Mouse (Mus musculus): ENCODE measurements around the gene Slc38a3. TPM values are rescaled to one million over a fixed set of nuclear protein-coding genes. Genes with fewer than 3 reads are reported as not detected.

Gene Slc38a3
- 0.39 and 8.5 TPM in 2 replicates for total RNA-seq (2021)
- long read RNA-seq, transcript Slc38a3-209 (16 exons, 2,463 nt): major isoform, 29 of 113 reads
- long read RNA-seq, transcript Slc38a3-202 (15 exons, 3,151 nt): minor isoform, 6 of 113 reads
- long read RNA-seq, partial matches to known transcripts: 44 of 113 reads
- long read RNA-seq, other reads (novel, unspliced or antisense): 30 of 113 reads

DNA sequence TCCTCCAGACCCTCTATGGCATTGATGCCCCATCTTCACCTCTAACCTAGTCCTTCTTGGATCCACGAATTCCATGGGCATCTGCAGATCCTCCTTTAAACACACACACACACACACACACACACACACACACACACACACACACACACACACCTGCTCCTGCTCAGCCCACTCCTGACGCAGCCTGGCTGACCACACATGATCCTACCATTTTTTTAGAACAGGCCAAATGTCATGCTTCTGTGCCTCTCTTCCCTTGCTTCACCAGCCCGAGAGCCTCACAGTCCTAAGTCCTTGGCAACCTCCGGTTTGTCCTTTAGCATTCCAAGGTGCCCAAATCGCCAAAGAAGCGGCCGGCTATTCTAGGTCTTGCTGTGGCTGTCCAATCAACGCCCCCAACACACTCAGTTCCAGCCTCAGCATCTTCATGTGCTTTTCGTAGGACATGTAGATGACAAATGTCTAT is at the start of gene Slc38a3:
TSS of gene Slc38a3 (minus strand) at position 51 of the 466 bp plus-strand sequence.
- no peak for DNase-seq

DNA sequence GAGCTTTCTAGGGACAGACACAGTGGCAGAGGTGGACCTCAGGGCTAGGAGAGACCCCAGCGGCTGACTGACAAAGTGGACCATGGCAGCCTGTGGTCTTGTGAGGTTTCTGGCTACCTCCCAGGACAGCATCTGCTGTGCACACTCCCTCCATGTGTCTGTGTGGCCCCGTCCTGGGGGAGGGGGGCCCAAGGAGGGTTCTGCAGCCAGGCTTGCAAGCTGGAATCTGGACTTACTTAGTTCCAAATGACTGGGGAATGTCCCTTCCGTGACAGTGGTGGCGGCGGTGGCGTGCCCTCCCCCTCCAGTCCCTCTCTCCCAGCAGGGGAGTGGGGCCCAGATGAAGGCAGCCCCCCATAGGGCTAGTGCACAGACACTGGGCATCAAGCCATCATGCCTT is 47.6 kb upstream of the Slc38a3 start:
- DNase-seq: no peak

DNA sequence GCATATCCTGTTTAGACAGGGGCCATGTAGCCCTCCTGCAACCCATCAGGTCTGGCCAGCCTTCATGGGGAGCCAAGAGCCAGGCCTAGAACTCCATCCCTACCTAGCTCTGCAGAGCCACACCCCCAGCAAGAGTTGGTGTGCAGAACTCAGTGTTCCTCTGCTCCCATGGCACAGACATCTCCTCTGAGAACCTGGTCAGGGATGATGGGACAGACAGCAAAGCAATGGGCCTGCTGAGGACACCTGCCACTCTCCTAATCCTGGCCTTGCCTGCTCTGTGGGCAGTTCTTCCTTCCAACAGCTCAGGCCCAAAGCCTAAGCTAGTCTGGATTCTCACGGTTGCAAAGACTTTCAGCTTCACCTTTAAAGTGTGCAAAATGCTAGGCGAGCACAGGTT is 46.3 kb upstream of the Slc38a3 start:
- DNase-seq: no peak

DNA sequence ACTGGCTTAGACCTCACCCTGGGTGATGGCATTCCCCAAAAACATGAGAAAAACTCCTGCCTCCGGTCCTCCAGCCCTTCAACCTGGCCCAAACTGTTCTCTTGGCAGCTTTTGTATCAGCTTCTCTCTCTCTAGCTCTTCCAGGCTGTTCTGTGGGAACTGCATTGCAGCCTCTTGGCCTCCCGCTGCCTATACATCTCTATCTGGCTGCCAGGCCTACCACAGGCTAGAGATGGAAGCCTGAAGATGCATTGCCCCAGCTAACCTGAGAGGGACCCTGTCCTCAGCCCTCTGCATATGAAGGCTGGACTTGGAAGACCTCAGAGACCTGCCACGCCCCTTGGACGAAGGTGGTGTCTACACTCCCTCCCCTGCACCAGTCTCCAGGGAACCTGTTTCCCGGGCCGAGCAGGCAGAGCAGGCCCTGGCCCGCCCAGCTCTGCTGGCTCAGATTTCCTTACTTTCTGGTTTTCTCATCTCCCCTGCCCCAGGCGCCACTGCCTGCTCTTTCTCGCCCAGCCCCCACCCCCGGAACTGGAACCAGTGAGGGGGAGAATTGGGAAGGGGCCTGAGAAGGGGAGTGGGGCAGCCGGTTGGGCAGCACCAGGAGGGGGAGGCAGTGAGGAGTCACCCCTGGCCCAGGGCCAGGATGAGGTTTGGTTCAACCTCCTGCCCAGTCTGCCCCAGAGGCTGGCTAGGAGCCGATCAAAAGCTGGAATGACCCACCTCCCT is 45.1 kb upstream of the Slc38a3 start:
- DNase-seq: peak; percentile 53

DNA sequence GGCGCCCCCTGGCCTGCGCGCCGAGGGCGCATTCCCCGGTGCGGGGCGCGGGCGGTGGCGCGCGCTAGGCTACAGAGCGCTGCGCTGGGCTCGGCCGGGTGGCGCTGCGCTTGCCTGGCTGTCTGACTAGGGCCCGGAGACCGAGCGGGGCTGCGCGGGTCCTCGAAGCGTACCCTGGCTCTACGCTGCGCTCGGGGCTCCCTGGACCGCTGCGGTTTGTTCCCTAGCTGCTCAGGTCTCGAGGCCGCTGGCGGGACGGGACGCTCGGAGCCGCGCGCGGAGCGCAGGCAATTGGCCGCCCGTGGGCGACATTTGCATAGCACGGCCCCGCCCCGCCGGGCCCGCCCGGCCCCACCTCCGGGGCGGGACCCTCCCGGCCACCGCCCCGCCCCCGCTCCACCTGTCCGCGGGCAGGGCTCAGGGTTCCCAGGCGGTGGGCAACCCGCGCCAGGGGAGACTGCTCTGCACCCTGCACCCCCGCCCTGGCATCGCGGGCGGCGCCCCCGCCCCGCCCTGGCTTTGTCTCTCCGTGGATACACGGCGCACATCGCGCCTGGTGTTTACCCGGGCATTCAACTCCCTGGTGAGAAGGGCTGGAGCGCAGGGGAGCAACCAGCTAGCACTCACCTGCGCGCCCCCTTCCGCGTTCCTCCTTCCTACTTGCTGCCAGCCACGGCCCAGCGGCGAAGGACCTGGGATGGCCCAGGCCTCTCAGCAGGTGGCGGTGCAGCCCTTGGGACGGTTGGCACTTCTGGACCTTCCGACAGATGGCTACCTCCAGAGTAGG is 40.6 kb upstream of the Slc38a3 start, which contains the start of gene Sema3f:
TSS of gene Sema3f (minus strand) at position 779 of the 787 bp plus-strand sequence.
- peak; percentile 86 for DNase-seq

DNA sequence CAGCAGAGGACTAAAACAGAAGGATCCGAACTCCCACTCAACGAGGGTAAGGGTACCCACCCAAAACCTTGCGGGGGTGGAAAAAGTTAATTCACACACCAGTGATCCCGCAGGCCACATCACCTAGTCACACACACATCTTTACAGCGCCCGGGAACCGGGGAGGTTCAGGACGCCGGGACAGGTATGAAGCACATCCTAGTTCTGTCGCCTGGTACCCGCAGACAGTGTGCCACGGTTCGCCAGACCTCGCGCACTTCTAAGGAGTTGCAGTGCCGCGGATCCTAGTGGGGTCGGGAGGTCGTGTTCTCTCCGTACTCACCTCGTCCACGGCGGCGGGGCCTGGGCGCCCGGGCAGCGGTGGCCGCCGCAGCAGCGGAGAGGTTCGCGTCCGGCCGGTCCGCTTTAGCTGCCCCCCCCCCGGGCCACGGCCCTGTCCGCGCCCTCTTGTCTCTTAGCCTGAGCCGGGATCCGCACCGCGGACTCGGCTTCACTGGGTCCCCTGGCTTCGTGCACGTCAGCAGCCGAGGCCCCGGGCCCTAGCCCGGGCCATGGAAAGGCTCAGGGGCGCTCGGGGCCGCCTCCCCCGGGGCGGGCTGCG is 39.9 kb upstream of the Slc38a3 start:
- DNase-seq: no peak

DNA sequence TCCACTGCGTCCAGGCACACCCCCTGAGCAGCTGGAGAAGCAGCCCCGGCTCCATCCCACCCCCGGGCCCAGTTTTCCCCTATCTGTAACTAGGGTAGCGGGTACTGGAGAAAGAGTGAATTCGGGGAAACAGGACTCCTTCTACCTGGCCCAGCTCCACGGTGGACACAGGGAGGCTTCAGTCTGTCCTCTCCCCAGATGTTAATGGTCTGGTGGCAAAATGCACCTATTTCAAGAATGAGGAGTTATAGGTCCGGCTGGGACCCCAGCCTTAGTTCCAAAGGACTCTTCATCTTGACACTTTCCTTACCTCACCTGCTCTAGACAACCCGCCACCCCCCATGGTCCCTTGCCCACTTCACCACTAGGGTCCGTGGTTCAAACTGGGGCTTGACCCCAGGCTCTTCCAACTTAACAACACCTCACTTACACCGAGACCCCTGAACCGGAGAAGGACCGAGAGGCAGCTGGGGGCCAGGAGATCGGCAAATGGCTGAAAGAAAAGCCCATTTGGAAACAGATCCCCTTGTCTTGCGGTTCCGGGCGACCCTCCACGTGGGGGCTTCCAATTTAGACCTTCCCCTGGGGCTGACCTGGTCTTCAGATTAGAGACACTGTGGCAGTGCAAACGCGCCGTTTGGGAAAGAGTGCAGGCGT is 39.2 kb upstream of the Slc38a3 start:
- DNase-seq: no peak

DNA sequence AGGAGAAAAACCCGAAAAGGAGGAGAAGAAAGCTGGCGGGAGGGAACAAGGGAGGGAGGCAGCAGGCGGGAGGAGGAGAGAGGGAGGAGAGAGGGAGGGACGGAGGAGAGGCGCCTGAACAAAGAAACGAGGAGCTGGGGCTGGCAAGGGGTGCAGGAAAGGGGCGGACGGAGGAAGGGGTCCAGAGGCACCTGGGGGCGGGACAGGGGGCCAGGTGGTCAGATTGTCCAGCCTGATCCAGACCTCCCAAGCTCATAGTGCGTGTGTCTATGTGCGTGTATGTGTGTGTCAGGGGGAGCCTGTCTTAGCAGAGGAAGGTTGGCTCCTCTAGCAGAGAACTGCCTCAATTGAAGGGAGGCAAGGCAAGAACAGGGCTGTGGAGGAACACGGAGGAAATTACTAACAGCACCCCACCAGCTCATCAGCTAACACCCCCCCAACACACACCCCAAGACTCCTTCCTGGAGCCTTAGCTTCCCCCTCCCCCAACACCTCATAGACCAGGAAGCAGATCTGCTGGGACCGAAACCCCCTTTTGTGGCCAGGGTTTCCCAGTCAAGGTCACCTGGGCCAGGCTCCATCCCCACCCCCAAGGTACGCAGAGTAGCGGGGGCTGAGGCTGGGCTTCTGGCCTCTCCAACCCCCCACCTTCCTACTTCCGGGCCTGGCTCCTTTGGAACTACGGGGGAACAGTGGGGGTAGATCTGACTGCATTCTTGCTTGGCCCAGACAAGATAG is 38.5 kb upstream of the Slc38a3 start:
- no peak for DNase-seq

DNA sequence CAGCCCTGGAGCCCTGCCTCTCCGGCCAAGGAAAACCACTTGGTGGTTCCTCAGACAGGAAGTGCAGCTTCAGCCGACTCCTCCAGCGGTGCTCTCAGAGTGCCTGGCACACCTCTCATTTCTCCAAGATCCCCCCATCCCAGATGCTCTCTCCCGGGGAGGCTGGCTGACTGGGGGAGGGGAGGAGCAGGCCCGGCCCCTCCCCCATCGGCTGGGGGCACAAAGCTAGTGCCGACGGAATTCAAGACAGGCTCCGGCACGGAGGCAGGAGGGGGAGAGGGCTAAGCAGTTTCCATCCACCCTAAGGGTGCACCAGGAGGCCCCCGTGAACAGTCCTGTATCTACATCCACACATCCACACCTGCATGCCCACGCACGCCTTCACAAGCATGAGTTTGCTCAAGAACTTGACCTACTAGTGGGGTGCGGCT is 37.5 kb upstream of the Slc38a3 start:
- no peak for DNase-seq

DNA sequence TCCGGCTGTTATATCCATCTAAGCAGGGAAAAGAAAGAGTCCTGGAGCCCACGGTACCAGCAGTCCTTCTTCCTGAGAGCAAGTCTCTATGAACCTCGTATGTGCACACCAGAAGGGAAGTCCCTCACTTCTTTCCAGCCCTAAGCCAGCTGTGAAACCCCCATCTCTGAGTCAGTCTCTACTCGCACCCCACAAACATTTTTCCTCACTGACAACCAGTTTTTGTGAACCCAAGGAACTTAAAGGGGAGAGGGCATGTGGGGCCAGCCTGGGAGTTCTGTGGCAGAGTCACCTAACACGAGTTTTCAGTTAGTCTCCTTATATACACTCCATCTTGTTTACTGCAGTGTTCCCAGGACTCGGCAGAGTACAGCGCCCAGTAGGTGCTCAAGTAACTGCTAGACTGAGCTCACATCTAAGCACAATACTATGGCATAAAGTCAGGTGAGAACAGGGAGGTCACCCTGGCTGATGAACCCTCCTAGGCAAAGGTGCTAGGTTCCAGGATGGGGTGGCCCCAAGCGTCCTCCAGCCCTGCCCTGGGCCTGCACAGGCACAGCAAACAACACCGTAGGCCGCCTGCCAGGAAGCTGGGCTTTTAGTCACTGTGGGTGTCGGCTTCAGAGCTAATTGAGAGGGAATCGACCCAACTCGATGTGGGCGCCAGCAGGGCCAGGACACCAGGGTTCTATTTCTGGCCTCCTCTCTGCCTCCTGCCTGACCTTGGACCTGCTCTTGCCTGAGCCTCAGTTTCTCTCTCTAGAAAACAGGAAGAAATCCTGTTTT is 34.2 kb upstream of the Slc38a3 start:
- no peak for DNase-seq

DNA sequence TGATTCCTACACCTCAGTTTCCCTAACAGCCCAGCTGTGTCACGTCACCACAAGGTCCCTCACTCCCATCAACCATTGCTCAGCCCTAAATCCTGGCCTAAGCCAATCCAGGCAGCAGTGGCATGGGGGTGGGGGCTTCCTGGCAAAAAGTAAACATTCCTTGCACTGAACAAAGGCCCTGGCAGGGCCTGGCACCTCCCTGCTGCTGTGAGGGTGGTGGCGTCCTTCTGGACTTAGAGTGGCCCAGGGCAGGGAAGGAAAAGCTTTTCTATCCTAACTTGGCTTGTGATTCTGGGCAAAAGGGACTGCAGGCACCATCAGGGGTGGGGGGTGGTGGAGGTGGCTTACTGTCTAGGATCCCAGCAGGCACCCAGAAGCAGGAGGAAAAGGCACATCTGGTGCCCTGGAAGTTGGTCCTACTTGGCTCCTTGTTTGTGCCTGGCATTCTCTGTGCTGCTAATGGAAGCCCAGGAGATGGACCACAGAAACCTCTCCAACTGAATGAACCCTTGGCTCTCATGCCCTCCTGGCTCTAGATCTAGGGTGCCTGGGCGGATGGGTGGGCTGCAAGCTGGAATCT is 33.4 kb upstream of the Slc38a3 start:
- DNase-seq: no peak

DNA sequence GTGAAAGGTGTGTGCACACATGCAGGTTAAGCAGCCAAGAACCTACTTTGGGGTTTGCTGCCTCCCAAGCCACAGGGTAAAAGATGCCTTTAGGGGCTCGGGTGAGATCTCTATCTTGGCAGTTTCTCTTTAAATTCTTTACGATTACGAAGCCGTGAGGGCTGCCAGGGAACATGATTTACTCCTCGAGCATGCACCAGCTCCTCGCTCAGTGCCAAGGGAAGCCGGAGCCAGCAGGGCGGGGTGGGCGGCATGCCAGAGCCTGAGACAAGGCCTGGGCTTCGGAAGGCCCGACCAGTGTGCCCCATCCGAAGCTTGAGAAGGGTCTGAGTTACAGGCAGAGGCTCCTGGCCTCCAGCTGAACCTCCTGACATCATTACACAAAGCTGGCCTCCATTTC is 32.3 kb upstream of the Slc38a3 start:
- DNase-seq: peak; percentile 89

DNA sequence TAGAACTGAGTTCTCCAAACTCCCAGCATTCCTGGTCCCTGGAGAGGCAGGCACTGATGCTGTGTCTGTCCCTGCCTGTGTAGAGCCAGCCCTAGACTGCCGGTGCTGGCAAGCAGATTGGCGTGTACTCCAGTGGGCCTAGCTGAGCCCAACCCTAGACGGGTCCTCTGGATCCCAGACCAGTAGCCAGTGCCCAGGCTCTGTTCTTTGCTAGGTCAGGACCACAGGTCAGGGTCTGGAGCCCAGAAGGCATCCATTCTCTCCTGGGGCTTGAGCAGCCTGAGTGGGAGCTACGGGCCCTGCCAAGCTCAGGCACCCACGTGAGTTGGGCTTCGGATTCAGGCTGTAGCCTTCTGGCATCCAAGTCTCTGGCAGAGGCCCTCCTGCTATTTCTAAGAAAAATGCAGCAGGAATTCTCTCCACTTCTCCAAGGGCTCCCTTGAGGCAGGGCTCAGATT is 30.8 kb upstream of the Slc38a3 start:
- peak; percentile 42 for DNase-seq

DNA sequence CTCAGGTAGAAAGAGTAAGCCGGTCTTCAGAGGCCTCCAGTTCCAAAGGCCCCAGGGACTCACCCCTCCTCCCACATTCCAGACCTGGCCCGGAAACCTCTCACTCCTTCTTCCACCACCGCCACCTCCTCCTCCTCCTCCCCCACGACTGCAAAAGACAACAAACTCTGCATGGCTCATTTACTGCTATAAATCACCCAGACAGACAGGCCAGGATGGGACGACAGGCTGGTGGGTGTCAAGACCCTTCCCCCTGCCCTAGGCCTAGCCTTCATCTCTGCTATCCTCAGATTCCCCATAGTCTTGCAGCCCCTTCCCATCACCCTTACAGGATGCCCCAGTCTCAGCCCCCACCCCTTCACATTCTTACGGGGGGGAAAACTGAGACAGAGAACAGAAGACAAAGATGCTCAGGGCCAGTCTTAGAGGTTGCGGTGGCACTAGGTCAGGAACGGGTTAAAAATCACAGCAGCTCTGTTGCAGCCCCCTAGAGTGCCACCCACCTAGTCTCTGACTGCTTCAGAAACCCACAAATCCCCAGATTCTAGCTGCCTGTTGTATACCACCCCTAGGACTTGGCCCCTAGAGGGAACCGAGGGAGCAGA is 30.1 kb upstream of the Slc38a3 start:
- no peak for DNase-seq

DNA sequence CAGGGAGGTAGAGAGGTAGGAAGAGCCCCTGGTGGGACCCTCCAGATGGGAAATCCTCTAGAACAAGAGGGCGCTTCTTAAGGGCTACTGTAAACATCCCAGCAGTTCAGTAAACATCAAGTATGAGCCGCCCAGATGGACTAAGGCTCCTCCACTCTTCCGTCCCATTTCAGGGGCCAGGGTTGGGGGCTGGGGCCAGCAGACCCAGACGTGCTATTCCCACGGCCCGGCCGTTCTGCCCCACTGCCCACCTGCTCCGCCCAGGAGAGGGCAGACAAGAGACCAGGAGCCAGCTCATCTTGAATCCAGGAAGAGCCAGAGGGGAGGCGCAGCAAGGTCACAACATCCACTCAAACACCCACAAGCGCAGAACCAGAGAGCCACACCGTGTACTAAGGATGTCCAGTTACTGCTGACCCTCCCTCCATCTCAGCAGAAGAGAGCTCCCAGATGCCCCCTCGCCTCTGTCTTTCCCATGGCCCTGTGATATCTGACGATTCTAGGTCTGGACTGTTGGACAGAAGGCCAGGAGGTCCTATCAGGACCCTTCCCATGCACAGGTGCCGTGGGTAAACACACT is 29.4 kb upstream of the Slc38a3 start:
- DNase-seq: no peak

DNA sequence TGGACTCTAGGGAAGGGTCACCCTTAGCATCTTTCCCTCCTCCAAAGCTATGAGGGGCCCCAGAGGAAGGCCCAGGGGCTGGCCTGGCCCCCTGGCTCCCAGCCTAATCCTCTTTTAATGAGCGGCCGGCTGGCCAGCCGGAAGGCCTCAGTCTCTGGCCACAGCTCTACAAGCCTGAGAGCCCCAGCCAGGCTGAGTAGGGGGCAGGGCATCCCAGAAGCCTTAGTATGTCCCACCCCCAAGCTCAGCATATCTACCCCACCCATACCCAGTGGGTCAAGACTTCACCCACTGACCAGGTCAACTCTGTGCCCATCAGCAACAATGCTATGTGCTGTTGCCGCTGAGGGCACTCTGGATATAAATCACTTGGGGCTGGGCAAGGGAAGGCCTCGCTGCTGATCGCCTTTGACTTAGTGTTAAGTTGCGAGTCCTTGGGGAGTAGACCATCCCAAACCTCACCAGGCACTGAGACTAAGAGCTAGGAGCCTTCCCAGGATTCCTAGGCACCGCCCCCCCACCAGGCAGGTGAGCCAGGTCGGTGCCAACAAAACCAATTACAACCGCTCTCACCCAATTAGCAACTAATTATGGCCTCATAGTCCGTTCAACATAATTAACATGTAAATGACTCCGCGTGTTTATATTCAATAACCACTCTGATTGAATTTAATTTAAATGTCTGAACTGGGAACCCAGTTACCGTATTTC is 28.6 kb upstream of the Slc38a3 start:
- DNase-seq: no peak

DNA sequence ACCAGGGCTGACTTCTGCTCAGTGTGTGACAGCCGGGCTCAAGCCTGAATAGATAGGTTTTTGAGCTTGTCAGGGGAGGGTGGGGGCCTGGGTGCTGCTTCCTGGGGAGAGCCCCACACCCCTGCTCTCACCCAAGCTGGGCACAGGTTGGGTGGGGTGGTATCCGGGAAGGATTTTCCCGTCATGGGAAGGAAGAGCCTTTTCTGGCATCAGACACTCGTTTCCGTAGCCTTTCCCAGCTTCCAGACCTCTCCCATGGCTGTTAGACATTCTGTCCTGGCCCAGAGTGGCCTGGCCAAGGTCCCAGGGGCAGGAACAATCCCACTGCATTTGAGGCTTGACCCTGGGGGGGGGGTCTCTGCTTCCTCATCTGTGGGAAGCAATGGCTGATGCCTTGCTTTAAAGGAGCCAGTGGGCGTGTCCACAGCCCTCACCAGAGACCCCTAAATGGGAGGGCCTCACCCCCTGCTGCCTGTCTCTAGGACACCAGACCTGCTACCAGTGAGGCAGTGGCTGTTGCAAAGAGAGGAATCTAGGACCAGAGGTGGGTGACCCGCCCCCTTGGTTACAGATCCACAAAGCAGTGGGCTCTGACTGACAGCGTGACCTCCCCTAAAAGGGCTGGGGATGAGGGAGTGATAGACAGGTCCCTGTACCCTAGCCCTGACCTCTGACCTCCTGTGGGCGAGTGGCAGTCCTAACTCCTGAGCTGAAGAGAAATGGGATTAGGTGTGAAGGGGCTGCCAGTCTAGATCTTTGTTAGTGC is 27.7 kb upstream of the Slc38a3 start:
- DNase-seq: no peak

DNA sequence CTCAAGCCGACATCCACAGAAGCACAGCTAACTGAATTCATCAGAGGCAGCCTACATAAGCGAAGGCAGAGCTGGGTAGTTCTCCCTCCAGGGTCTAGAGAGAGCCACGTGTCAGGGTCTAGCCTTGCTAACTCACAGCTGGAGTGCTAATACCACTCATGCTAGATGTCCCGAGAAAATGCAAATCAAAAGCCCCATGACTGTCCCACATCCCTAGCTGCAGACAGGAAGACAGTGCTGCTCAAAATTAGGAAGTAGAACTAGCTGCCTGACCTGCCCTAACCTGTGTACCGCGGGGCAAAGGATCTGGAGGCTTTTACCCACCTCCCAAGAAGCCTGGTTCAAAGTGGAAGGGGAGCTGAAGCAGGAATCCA is 26.8 kb upstream of the Slc38a3 start:
- DNase-seq: no peak

Data from adrenal gland, postnatal 25 days (tissue).